Mouse (Mus musculus) urinary bladder, postnatal 25 days (tissue): ENCODE data around the gene Kynu.
A peak's percentile ranks its signal among the peaks of the same experiment; 100 is the strongest.

ENCODE experiments used
- DNase-seq: peaks from one replicate; pipeline ENCODE4 v3.0.0; 2022; ENCODE audit warnings: low spot score

Kynu gene

DNA sequence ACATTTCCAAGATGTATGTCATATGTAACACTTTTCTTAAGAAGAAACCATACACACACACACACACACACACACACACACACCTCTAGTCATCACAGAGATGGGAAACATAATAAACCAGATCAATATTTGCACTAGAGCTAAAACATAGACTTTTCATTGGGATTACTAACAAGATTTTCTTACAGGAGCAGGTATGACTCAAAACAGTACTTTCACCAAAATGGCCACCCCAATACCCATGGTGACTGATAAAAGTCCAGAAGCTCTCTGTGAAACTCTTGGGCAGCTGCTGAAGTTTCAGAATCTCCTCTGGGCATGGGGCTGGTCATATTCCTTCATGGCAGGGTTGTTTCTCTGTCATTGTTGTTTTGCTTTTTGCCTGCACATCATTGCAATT is 114.5 kb downstream of the Kynu start:
- DNase-seq = no peak

GRCm38 (mm10) chr2:43673619-43674018 is 118.5 kb downstream of the Kynu start:
- peak; percentile 19 for DNase-seq

- no peak for DNase-seq
Observed at GRCm38 (mm10) chr2:43674098-43674497, 119.0 kb downstream of the Kynu start.

DNA sequence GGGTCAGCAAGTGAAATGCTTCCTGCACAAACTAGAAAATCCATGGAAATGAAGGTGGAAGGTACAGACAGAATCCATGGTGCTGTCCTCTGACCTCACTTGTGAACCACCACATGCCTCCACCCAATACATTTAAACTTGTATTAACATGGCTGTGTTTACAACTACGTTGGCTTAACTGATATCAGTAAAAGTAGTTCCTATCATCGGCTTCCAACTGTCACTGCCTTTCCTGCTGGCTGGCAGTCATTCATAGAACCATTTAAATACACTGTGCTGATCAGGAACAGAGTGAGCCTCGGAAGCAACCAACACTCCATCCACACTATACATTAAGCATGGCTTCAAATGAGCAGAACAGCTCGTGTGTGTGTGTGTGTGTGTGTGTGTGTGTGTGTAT is 120.1 kb downstream of the Kynu start:
- no peak for DNase-seq

DNA sequence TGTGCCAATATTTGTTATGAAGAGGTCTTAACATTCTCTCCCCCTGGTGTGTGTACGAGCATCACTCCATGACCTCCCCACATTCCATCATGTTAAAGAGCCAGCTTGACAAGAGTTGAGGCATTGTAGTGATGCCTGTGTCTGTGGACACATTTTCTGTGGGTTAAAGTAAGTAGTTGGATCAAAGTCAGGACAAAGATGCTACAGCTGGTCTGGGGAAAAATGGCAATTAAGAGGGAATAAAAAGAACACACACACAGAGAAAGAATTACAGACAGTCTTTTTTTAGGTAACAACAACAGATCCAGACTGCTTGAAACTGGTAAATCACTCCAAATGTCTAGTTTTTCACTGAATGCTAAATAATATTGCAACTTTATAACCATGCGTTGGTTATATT is 135.3 kb downstream of the Kynu start:
- no peak for DNase-seq

GRCm38 (mm10) chr2:43691290-43691689 is 136.2 kb downstream of the Kynu start:
- DNase-seq = no peak

GRCm38 (mm10) chr2:43695635-43696034 is 140.5 kb downstream of the Kynu start:
- no peak for DNase-seq

- no peak for DNase-seq
Observed at GRCm38 (mm10) chr2:43712611-43713138, 157.5 kb downstream of the Kynu start.

- DNase-seq = peak; percentile 57
Observed at GRCm38 (mm10) chr2:43722446-43723103, 167.4 kb downstream of the Kynu start.

DNA sequence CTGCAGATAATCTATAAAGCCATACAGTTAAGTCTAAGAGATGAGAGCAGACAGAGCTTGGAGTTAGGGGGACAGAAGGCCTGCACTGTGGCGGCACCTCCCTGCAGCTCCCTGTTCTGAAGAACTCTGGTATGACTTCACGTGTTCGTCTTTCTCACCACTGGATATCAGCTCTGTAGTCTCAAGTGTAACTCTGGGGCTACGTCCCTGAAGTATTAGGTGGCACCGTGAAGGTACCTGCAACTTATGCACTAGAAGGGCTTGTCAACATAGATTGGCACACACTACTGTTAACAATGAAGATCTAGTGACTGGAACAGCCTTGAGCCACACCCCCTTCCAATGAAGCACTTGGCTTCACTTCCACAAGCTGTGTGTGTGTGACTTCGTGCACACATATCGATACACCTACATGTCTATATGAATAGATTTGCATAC is 168.0 kb downstream of the Kynu start:
- no peak for DNase-seq

DNA sequence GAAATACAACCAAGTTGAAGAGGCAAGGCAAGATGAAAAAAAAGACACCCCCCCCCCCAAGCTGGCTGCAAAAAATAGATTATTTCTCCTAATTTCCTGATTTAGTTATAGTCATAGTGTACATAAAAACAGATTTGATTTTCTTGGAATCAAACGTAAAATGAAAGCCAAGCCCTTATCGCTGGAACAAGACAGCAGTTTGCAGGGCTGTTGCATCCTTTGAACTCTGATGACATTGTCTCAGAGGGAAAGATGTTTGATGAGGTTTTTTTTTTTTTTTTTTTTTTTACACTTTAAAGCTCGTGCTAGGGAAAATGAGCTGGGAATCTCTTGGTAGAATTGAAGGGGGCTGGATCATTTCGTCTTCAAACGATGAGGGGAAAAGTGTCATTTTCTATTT is 172.1 kb downstream of the Kynu start:
- no peak for DNase-seq

DNA sequence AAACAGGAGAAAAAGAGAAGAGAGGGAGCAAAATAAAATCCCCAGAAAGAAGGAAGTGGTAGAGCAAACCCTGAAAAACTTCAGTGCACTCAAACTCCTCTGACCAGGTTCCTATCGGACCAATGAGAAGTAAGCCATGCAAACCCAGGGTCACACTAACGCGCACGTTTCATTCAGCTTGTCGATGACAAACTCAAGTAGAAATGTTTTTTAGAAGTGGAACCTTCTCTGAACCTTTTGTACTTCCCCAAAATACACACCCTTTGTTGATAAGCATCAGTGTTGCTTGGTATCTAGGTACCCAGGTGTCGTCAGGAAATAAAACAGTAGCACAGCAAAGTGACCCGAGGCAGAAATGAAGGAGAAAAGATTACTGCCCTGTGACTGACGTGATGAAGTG is 172.6 kb downstream of the Kynu start:
- no peak for DNase-seq

DNA sequence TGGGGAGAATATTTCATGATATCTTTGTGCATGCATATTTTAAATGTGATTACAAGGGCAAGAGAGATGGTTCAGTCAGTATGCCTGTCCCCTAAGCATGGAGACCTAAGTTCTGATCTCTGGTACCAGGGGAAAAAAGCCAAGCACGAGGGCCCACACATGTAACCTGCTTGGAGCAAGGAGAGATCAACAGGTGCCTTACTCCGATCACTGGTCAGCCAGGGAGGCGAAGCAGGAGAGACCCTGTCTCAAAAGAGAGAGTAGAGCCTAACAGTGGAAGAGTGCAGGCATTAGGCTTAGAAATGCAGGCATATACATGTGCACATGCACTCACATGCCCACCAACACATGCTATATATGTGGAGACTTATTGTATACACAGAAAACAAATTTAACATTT is 173.7 kb downstream of the Kynu start:
- no peak for DNase-seq
